Mouse (Mus musculus) spleen, adult 2 months (tissue): ENCODE measurements around the gene Spem1. TPM values are rescaled to one million over a fixed set of nuclear protein-coding genes. Genes with fewer than 3 reads are reported as not detected.

Source experiments
- DNase-seq, 2 experiments: peaks; one replicate each; pipeline versions ENCODE4 v3.0.0 to v3.0.0-alpha.2; 2012 to 2021; ENCODE audit warnings: low spot score in 2 of 2, low read depth in 1 of 2
- H3K27ac ChIP-seq: fragments of 200-500 bp; 2 replicates; pipeline ENCODE4 v1.5.1; 2012; ENCODE audit warnings: low read length, inconsistent platforms; ENCODE audit not compliant: insufficient read depth
- H3K27me3 ChIP-seq: fragments of 200-500 bp; 2 replicates; pipeline ENCODE4 v1.6.1; 2012; ENCODE audit warnings: mild to moderate bottlenecking, moderate library complexity, low read length, inconsistent platforms; ENCODE audit not compliant: control insufficient read depth, insufficient read depth
- H3K36me3 ChIP-seq: fragments of 200-500 bp; 2 replicates; pipeline ENCODE4 v1.6.1; 2012; ENCODE audit warnings: mild to moderate bottlenecking, low read length, inconsistent platforms; ENCODE audit not compliant: control insufficient read depth, insufficient read depth
- H3K4me1 ChIP-seq: fragments of 200-500 bp; 2 replicates; pipeline ENCODE4 v1.6.1; 2011; ENCODE audit warnings: inconsistent platforms; ENCODE audit not compliant: control insufficient read depth, insufficient read depth, insufficient read length
- H3K4me3 ChIP-seq: fragments of 200-500 bp; 2 replicates; pipeline ENCODE4 v1.5.1; 2011; ENCODE audit warnings: mild to moderate bottlenecking, inconsistent platforms; ENCODE audit not compliant: insufficient read depth, insufficient read length; ENCODE audit errors: extremely low read depth
- CTCF ChIP-seq: fragments of 200-500 bp; IDR thresholded peaks from 2 replicates; pipeline ENCODE4 v1.5.1; 2011; ENCODE audit warnings: mild to moderate bottlenecking, inconsistent platforms; ENCODE audit not compliant: insufficient read depth, insufficient read length, insufficient replicate concordance; ENCODE audit errors: extremely low read depth
- POLR2A ChIP-seq: fragments of 200-500 bp; IDR thresholded peaks from 2 replicates; pipeline ENCODE4 v1.6.1; 2011; ENCODE audit warnings: low read depth, low read length, inconsistent platforms
- WGBS: fragments of 180-500 bp; shearing (Covaris S2); methylation state at CpG from one replicate; pipeline ENCODE4 v1.1.7; 2018; 5-methylcytosine and 5-hydroxymethylcytosine counted together
- polyA plus RNA-seq: library from polyadenylated mRNA; depleted of rRNA; stranded (reverse); fragments of >200 nt; gene quantifications from 2 replicates; pipeline ENCODE4 v1.2.3, GENCODE M21; 2012

Spem1 gene
- polyA plus RNA-seq, 1 experiment, result not detected

DNA sequence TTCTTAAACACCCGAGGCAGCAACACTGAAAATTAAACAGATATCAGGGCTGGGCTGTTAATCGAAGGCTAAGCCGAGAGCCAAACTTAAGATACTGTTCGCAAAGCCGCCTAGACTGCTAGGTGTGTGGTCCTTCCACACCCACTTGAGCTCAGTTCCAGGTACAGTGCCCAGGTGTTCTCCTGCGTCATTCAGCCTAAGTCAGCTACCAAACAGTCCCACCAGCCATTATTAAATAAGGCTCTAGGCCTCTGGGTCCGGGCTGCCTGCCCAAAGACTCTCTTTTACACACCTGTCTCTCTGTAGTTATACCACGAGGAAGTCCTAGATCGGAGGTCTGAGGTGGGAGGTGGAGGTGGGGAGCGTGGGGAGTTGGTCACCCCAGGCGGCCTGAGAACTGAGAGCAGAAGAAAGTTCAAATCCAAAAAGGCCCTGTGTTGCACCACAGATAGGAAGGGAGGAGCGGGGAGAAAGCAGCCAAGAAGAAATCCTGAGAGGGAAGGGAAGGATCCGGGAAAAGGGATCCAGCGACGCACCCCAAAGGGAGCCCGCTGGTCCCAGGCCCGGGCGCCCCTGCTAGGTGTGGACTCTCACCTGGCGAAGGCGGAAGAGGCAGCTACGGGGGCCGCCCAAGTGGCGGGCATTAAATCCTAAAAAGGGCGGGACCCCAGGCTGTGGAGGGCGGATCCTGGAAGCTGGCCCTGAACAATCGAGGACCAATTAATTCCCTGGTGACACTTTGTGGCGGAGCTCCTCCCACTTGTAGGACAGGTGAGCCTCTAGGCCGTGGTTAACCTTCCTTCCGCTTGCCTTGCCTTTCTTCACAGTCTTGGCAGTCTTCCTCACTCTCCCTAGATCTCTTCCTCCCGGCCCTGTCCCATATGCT, 36.4 kb upstream of the Spem1 start, which contains the start of gene Tnk1:
Gene Tnk1, minus strand, starts transcription at position 618 of the 886 bp plus-strand sequence.
- no peak for DNase-seq
- TF ChIP-seq POLR2A, result no peak
- TF ChIP-seq CTCF, result no peak
- Histone ChIP-seq H3K4me1 (no peaks in the 10 kb centered on the region), H3K27ac (no peak within 1 kb of the TSS), H3K27me3 (no peaks in the 10 kb centered on the region), H3K36me3 (no peaks in the 10 kb centered on the region), H3K4me3 (no peak within 1 kb of the TSS)
- 81% methylated on average over 30 of the region's 30 CpGs for WGBS

DNA sequence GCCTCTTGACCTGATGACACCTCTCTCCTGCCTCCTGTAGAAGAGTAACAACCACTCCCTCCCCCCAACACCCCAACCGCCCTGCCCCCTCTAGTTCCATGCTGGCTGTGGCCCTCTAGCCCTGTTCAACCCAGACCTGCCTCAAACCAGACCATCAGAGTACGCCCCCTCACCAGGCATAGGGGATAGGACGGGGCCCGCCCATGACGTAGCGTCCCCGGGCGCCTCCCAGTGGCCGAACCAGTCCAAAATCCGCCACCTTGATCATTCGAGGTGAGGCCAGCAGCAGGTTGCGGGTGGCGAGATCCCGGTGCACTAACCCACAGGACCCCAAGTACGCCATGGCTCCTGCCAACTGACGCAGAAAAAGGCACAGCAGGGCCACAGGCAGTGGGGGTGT, 33.4 kb upstream of the Spem1 start:
- Histone ChIP-seq H3K4me3 (no peak overlapping the region), H3K36me3 (no peaks in the 10 kb centered on the region), H3K27me3 (no peaks in the 10 kb centered on the region), H3K27ac (no peak overlapping the region), H3K4me1 (peaks cover 5% of the 10 kb centered on the region; the same call in 1 of the 2 replicates)
- peak in 1 of 2 experiments; percentile 55 for DNase-seq
- TF ChIP-seq POLR2A (no peak), CTCF (peak; percentile 50; the same call in 1 of the 2 replicates)
- 24% methylated on average over 16 of the region's 16 CpGs for WGBS

- Histone ChIP-seq H3K4me1 (peaks cover 7% of the 10 kb centered on the region; the same call in 1 of the 2 replicates), H3K27ac (peak overlapping the region; percentile 35; the same call in 1 of the 2 replicates), H3K36me3 (no peaks in the 10 kb centered on the region), H3K4me3 (no peak overlapping the region), H3K27me3 (no peaks in the 10 kb centered on the region)
- 57% methylated on average over 10 of the region's 10 CpGs for WGBS
- TF ChIP-seq POLR2A, result no peak
- DNase-seq, result no peak
Observed at GRCm38 (mm10) chr11:69854680-69855079, 32.7 kb upstream of the Spem1 start.

GRCm38 (mm10) chr11:69853994-69854393, 32.0 kb upstream of the Spem1 start:
- 35% methylated on average over 7 of the region's 7 CpGs for WGBS
- Histone ChIP-seq H3K27me3 (no peaks in the 10 kb centered on the region), H3K4me1 (peaks cover 7% of the 10 kb centered on the region; the same call in 1 of the 2 replicates), H3K36me3 (no peaks in the 10 kb centered on the region), H3K27ac (no peak overlapping the region), H3K4me3 (no peak overlapping the region)
- no peak for DNase-seq
- TF ChIP-seq POLR2A, result no peak
- TF ChIP-seq CTCF, result no peak

GRCm38 (mm10) chr11:69850754-69851153, 28.8 kb upstream of the Spem1 start:
- 18% methylated on average over 8 of the region's 8 CpGs for WGBS
- H3K4me3 ChIP-seq, result no peak overlapping the region
- DNase-seq, result no peak

GRCm38 (mm10) chr11:69849884-69850283, 27.9 kb upstream of the Spem1 start:
- Histone ChIP-seq H3K4me3 (no peak overlapping the region), H3K36me3 (no peaks in the 10 kb centered on the region), H3K27ac (no peak overlapping the region), H3K4me1 (peaks cover 18% of the 10 kb centered on the region; the same call in 1 of the 2 replicates), H3K27me3 (no peaks in the 10 kb centered on the region)
- no peak for DNase-seq
- WGBS, result 79% methylated on average over 15 of the region's 15 CpGs
- TF ChIP-seq CTCF (no peak), POLR2A (no peak)

More at GRCm38 (mm10) chr11:69850754-69851153, 28.8 kb upstream of the Spem1 start:
- no peaks in the 10 kb centered on the region for H3K36me3 ChIP-seq
- H3K27me3 ChIP-seq, result no peaks in the 10 kb centered on the region
- no peak overlapping the region for H3K27ac ChIP-seq
- H3K4me1 ChIP-seq, result peaks cover 18% of the 10 kb centered on the region; the same call in 1 of the 2 replicates
- TF ChIP-seq POLR2A, result no peak
- no peak for TF ChIP-seq CTCF

GRCm38 (mm10) chr11:69849128-69849527, 27.1 kb upstream of the Spem1 start:
- Histone ChIP-seq H3K27ac (no peak overlapping the region), H3K36me3 (no peaks in the 10 kb centered on the region), H3K4me3 (no peak overlapping the region), H3K4me1 (peaks cover 18% of the 10 kb centered on the region; the same call in 1 of the 2 replicates), H3K27me3 (no peaks in the 10 kb centered on the region)
- TF ChIP-seq POLR2A (no peak), CTCF (no peak)
- WGBS, result 59% methylated on average over 9 of the region's 9 CpGs
- DNase-seq, result no peak
